Mouse (Mus musculus) left cerebral cortex, adult 8-10 months (tissue): ENCODE measurements around the gene Man2a2. TPM values are rescaled to one million over a fixed set of nuclear protein-coding genes. Genes with fewer than 3 reads are reported as not detected.

Experiments
- total RNA-seq, 4 experiments: library from RNA; stranded (reverse); gene quantifications; 2 replicates each; pipeline ENCODE4 v1.2.4; 2022

Gene Man2a2
- total RNA-seq, 4 experiments from 2014 or later, result 158 to 168 (median 165) TPM

Other genes starting within 250 kb of the Man2a2 start
- 10 to 100 TPM; 18.6 to 22.7 (median 20.6) TPM for gene Sema4b, start 184.5 kb downstream of the Man2a2 start, total RNA-seq
- gene Cib1, start 138.6 kb downstream of the Man2a2 start, total RNA-seq, result 10 to 100 TPM; 19.7 to 26.3 (median 25.2) TPM
- gene Gdpgp1, start 138.5 kb downstream of the Man2a2 start, total RNA-seq, result 1 to 10 TPM; 5.9 to 6.8 (median 6.6) TPM
- 1 to 10 TPM; 1.5 to 2.7 (median 2.1) TPM for gene Ttll13, start 125.0 kb downstream of the Man2a2 start, total RNA-seq
- 10 to 100 TPM; 40.5 to 43.0 (median 41.7) TPM for gene Ngrn, start 110.2 kb downstream of the Man2a2 start, total RNA-seq
- 10 to 100 TPM; 17.2 to 24.6 (median 21.3) TPM for gene Vps33b, start 101.7 kb downstream of the Man2a2 start, total RNA-seq
- gene Prc1, start 76.9 kb downstream of the Man2a2 start, total RNA-seq, result 1 to 10 TPM in 3 of 4 experiments, under 1 TPM in 1; 0.51 to 1.8 (median 1.7) TPM
- gene Rccd1, start 46.9 kb downstream of the Man2a2 start, total RNA-seq, result 10 to 100 TPM; 16.3 to 21.7 (median 18.0) TPM
- 10 to 100 TPM; 40.2 to 43.7 (median 42.4) TPM for gene Unc45a, start 30.4 kb downstream of the Man2a2 start, total RNA-seq
- 10 to 100 TPM; 50.5 to 63.4 (median 57.2) TPM for gene Hddc3, start 28.3 kb downstream of the Man2a2 start, total RNA-seq
- gene Fes, start 16.6 kb upstream of the Man2a2 start, total RNA-seq, result 10 to 100 TPM in 1 of 4 experiments, 1 to 10 TPM in 3; 4.5 to 10.5 (median 6.9) TPM
- gene Furin, start 34.1 kb upstream of the Man2a2 start, total RNA-seq, result 10 to 100 TPM; 30.7 to 33.6 (median 33.2) TPM
- 1 to 10 TPM; 4.0 to 7.5 (median 4.9) TPM for gene Blm, start 163.7 kb upstream of the Man2a2 start, total RNA-seq